Mouse (Mus musculus) frontal cortex, postnatal 36 days (tissue): ENCODE results near the gene Igtp.
"Not testable (repeated sequence)": the region's sequence is repeated elsewhere in the genome, so short reads cannot be mapped to it uniquely, and the experiment has no call there.

ENCODE experiments used
- DNase-seq, 2 experiments: peaks; one replicate each; pipeline ENCODE4 v3.0.0; 2022; ENCODE audit warnings: low spot score in 2 of 2

The Igtp gene

GRCm38 (mm10) chr11:58199229-58200037 is at the start of gene Igtp, which contains the start of gene Irgm2:
Igtp (plus strand) TSS chr11:58199556.
Irgm2 (plus strand) TSS chr11:58199618.
- DNase-seq = peak; percentile 45 to 50

GRCm38 (mm10) chr11:58155458-58155857 is 43.9 kb upstream of the Igtp start:
- no peak for DNase-seq

- no peak for DNase-seq
Observed at GRCm38 (mm10) chr11:58156871-58157270, 42.5 kb upstream of the Igtp start.

GRCm38 (mm10) chr11:58165072-58165471 is 34.3 kb upstream of the Igtp start:
- no peak for DNase-seq

- DNase-seq = no peak
Observed at GRCm38 (mm10) chr11:58167822-58168166, 31.6 kb upstream of the Igtp start.

GRCm38 (mm10) chr11:58168167-58168915 is 31.0 kb upstream of the Igtp start, which contains the start of gene Gemin5:
Gemin5 (minus strand) TSS chr11:58168539.
- DNase-seq = peak; percentile 83 to 86

- DNase-seq = no peak
Observed at GRCm38 (mm10) chr11:58169666-58170065, 29.7 kb upstream of the Igtp start.

GRCm38 (mm10) chr11:58171459-58172091 is 27.8 kb upstream of the Igtp start, which contains the start of gene Mrpl22:
Mrpl22 (plus strand) TSS chr11:58171661.
- DNase-seq = peak; percentile 95 to 98

GRCm38 (mm10) chr11:58179563-58179962 is 19.8 kb upstream of the Igtp start:
- peak; percentile 67 to 93 for DNase-seq

GRCm38 (mm10) chr11:58179986-58180385 is 19.4 kb upstream of the Igtp start:
- not testable (repeated sequence) for DNase-seq

- DNase-seq = no peak
Observed at GRCm38 (mm10) chr11:58180756-58181155, 18.6 kb upstream of the Igtp start.

GRCm38 (mm10) chr11:58183579-58183978 is 15.8 kb upstream of the Igtp start:
- no peak for DNase-seq

GRCm38 (mm10) chr11:58189675-58190074 is 9.7 kb upstream of the Igtp start:
- no peak for DNase-seq

GRCm38 (mm10) chr11:58193326-58193725 is 6.0 kb upstream of the Igtp start:
- DNase-seq = peak in 1 of 2 experiments; percentile 17

- no peak for DNase-seq
Observed at GRCm38 (mm10) chr11:58193860-58194520, 5.4 kb upstream of the Igtp start.

GRCm38 (mm10) chr11:58198663-58199062 is 693 bp upstream of the Igtp start:
- no peak for DNase-seq

- DNase-seq = no peak
Observed at GRCm38 (mm10) chr11:58200226-58200625, 870 bp downstream of the Igtp start.

GRCm38 (mm10) chr11:58201052-58201451 is 1.7 kb downstream of the Igtp start:
- DNase-seq = no peak

- DNase-seq = no peak
Observed at GRCm38 (mm10) chr11:58210321-58210886, 11.0 kb downstream of the Igtp start.

GRCm38 (mm10) chr11:58211062-58211681 is 11.8 kb downstream of the Igtp start:
- no peak for DNase-seq

GRCm38 (mm10) chr11:58211682-58212067 is 12.3 kb downstream of the Igtp start:
- no peak for DNase-seq
